Mouse (Mus musculus): ENCODE results near the gene H2al1j.

DNA sequence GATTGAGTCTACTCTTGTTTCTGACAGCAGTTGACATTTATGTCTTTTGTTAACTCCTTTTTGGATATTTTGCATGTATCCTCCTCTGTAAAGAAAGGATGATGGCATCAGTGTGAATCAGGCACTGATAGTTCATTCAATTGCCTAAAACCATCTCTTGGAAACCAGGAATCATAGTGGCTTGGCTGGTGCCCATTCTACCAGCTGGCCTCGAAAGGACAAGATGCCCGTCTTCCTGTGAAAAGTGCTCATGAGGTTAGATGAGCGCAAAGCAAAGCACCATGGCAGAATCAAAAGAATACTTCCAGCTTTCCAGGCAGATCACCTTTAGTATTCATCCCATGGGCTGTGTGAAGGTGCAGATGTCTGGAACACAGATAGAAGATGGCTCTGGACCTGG lies 19.1 kb downstream of the H2al1j start:
- TF ChIP-seq CTCF (IDR thresholded peaks at IDR 0.05; ENCODE audit: low read depth) = no peak
- TF ChIP-seq EP300 (IDR thresholded peaks at IDR 0.05; ENCODE audit: low read depth) = no peak

Measured in liver, embryonic 14.5 days (tissue).